Mouse (Mus musculus): Measurements from ENCODE around the gene Auts2. TPM values are rescaled to one million over a fixed set of nuclear protein-coding genes. Genes with fewer than 3 reads are reported as not detected.

The Auts2 gene
- polyA plus RNA-seq, 1 experiment from 2014 or later, result 76.2 TPM

- no peaks in the 10 kb centered on the region for H3K9me3 ChIP-seq
- H3K27me3 ChIP-seq, result no peaks in the 10 kb centered on the region
- H3K9ac ChIP-seq, result no peak overlapping the region
- no peaks in the 10 kb centered on the region for H3K36me3 ChIP-seq
- no peak overlapping the region for H3K27ac ChIP-seq (replicated peaks)
- 24% methylated on average over 14 of the region's 14 CpGs for WGBS
- H3K4me2 ChIP-seq, result no peak overlapping the region
- peak; percentile 48; the same call in 1 of the 2 replicates for ATAC-seq (ENCODE audit: low FRiP score, low read depth)
- no peak overlapping the region for H3K4me3 ChIP-seq
- H3K4me1 ChIP-seq (replicated peaks), result peaks cover 48% of the 10 kb centered on the region
These were observed 1027.3 kb downstream of the Auts2 start for GRCm38 (mm10) chr5:131515707-131516407.

DNA sequence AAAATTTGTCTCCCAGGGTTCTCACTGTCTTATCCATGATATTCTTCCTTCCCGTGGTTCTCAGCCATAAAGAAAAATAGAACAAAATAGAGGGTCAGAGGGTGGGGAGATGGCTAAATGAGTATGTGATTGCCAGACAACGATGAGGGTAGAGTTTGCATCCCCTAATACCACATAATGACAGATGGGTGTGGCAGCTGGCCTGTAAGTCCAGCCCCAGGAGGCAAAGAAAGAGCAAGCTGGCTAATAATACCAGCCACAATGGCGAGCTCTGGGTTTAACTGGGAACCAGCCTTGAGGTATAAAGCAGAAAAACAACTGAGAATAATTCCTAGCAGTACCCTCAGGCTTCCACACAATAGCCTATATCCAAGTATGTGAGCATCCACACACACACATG is 1029.4 kb downstream of the Auts2 start:
- Histone ChIP-seq H3K4me1 (replicated peaks) (peaks cover 40% of the 10 kb centered on the region), H3K4me3 (no peak overlapping the region), H3K27ac (replicated peaks) (no peak overlapping the region), H3K27me3 (no peaks in the 10 kb centered on the region), H3K36me3 (no peaks in the 10 kb centered on the region), H3K4me2 (no peak overlapping the region), H3K9ac (no peak overlapping the region), H3K9me3 (no peaks in the 10 kb centered on the region)
- 40% methylated on average over 3 of the region's 3 CpGs for WGBS
- ATAC-seq (ENCODE audit: low FRiP score, low read depth), result no peak

- Histone ChIP-seq H3K4me1 (replicated peaks) (peaks cover 29% of the 10 kb centered on the region), H3K4me3 (no peak overlapping the region), H3K27me3 (no peaks in the 10 kb centered on the region), H3K9me3 (no peaks in the 10 kb centered on the region), H3K36me3 (no peaks in the 10 kb centered on the region), H3K27ac (replicated peaks) (no peak overlapping the region), H3K4me2 (no peak overlapping the region), H3K9ac (no peak overlapping the region)
- 83% methylated on average over 10 of the region's 10 CpGs for WGBS
- no peak for ATAC-seq (ENCODE audit: low FRiP score, low read depth)
These were observed 1030.5 kb downstream of the Auts2 start for GRCm38 (mm10) chr5:131512617-131513016.

DNA sequence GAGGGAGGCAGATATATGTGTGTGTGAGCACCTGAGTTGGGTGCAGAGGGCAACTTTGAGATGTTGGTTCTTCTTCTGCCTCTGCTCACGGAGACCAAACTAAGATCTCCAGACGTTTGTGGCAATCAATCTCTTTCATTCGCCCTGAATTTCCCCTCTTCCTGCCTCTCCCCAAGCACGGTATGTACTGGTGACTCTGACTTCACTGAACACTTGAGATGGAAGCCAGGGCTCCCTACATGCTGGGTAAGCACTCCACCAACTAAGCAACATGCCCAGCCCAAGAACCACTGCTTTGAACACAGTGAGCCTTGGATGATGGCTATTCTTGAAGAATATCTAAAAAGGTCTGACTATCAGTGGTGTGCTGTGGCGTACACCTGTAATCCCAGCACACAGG is 1032.5 kb downstream of the Auts2 start:
- Histone ChIP-seq H3K9me3 (no peaks in the 10 kb centered on the region), H3K27me3 (no peaks in the 10 kb centered on the region), H3K27ac (replicated peaks) (no peak overlapping the region), H3K36me3 (no peaks in the 10 kb centered on the region), H3K9ac (no peak overlapping the region), H3K4me2 (no peak overlapping the region), H3K4me3 (no peak overlapping the region), H3K4me1 (replicated peaks) (peaks cover 11% of the 10 kb centered on the region)
- ATAC-seq (ENCODE audit: low FRiP score, low read depth), result no peak
- 77% methylated on average over 5 of the region's 5 CpGs for WGBS

GRCm38 (mm10) chr5:131509315-131509714 is 1033.8 kb downstream of the Auts2 start:
- no peak overlapping the region for H3K4me2 ChIP-seq
- H3K36me3 ChIP-seq, result no peaks in the 10 kb centered on the region
- H3K27me3 ChIP-seq, result no peaks in the 10 kb centered on the region
- 0 out of 2 replicates have a peak, but pooled peaks have one; percentile 8 for ATAC-seq (ENCODE audit: low FRiP score, low read depth)
- H3K4me3 ChIP-seq, result no peak overlapping the region
- WGBS, result 89% methylated on average over 4 of the region's 4 CpGs
- H3K9ac ChIP-seq, result no peak overlapping the region
- H3K27ac ChIP-seq (replicated peaks), result no peak overlapping the region
- H3K4me1 ChIP-seq (replicated peaks), result peaks cover 7% of the 10 kb centered on the region; the same call in 1 of the 2 replicates
- no peaks in the 10 kb centered on the region for H3K9me3 ChIP-seq

DNA sequence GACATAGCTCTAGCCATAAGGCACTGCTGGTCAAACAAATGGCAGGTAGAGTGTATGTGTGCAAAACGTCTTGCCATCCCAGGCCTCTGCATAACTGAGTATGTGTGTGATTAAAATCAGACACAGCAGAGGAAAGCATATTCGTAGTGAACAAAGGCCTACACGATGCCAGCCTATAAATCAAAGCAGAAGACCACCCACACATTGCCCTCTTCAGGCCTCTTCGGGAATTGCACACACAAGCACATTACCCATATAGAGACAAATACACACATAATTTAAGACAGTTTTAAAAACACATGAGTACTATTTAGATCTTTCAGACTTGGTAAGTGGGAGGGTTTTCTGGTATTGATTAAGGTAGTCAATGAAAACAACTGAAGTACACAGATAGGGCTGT is 1044.3 kb downstream of the Auts2 start:
- H3K9me3 ChIP-seq, result no peaks in the 10 kb centered on the region
- H3K4me3 ChIP-seq, result no peak overlapping the region
- H3K27me3 ChIP-seq, result no peaks in the 10 kb centered on the region
- no peaks in the 10 kb centered on the region for H3K36me3 ChIP-seq
- 89% methylated on average over 4 of the region's 4 CpGs for WGBS
- peaks cover 2% of the 10 kb centered on the region; the same call in 1 of the 2 replicates for H3K4me1 ChIP-seq (replicated peaks)
- no peak overlapping the region for H3K27ac ChIP-seq (replicated peaks)
- no peak for ATAC-seq (ENCODE audit: low FRiP score, low read depth)
- H3K4me2 ChIP-seq, result no peak overlapping the region
- no peak overlapping the region for H3K9ac ChIP-seq

DNA sequence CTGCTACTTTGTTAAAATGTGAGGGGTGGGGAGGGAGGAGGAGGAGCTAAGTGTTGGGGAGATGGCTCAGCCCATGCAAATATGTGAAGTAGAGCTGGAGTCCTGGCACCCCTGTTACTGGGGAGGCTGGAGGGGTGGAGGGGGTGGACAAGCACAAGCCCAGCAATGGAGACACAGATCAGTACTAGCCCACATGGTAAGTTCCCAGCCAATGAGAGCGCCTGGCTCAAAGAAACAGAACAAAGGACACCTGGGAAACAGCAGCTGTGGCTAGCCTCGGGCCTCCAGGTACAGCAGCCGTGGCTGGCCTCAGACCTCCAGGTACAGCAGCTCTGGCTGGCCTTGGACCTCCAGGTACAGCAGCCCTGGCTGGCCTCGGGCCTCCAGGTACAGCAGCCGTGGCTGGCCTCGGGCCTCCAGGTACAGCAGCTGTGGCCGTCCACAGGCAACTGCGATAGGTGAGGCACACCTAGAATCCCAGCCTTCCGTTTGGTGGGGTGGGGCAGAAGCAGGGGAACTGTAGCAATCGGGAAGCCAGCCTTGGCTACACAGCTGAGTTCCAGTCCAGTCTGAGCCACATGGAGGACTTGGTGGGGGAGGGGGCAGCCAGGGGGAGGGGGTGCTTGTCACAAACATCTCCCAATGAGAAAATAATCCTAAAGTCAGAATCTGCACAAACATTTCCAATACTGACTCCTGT is 1046.5 kb downstream of the Auts2 start:
- Histone ChIP-seq H3K27ac (replicated peaks) (no peak overlapping the region), H3K9ac (no peak overlapping the region), H3K27me3 (no peaks in the 10 kb centered on the region), H3K36me3 (no peaks in the 10 kb centered on the region), H3K4me2 (no peak overlapping the region), H3K4me3 (no peak overlapping the region), H3K9me3 (no peaks in the 10 kb centered on the region), H3K4me1 (replicated peaks) (peaks cover 18% of the 10 kb centered on the region; the same call in 1 of the 2 replicates)
- WGBS, result 93% methylated on average over 10 of the region's 10 CpGs
- peak; percentile 52 for ATAC-seq (ENCODE audit: low FRiP score, low read depth)

GRCm38 (mm10) chr5:131494564-131494963 is 1048.6 kb downstream of the Auts2 start:
- WGBS, result 65% methylated on average over 5 of the region's 5 CpGs
- no peak overlapping the region for H3K4me3 ChIP-seq

DNA sequence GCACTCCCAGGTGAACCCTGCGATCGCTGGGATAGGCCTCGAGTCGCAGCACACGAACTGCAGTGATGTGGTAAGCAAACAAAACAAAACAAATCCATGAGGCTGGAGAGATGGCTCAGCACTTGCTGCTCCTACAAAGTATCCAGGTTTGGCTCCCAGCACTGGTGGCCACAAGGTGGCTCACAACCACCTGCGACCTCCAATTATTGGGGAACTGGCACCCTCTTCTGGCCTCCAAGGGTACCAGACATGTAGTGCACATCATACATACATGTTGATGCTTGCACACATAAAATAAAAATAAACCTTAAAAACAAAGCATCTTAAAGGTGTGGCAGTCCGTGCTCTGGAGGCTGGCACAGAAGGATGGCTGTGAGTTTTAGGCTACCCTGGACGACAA is 1050.6 kb downstream of the Auts2 start:
- Histone ChIP-seq H3K27ac (replicated peaks) (no peak overlapping the region), H3K4me1 (replicated peaks) (peaks cover 31% of the 10 kb centered on the region), H3K9me3 (no peaks in the 10 kb centered on the region), H3K9ac (no peak overlapping the region), H3K4me3 (no peak overlapping the region), H3K4me2 (no peak overlapping the region), H3K36me3 (no peaks in the 10 kb centered on the region), H3K27me3 (no peaks in the 10 kb centered on the region)
- no peak for ATAC-seq (ENCODE audit: low FRiP score, low read depth)
- 84% methylated on average over 8 of the region's 8 CpGs for WGBS

More at GRCm38 (mm10) chr5:131494564-131494963, 1048.6 kb downstream of the Auts2 start:
- no peak overlapping the region for H3K4me2 ChIP-seq
- no peaks in the 10 kb centered on the region for H3K9me3 ChIP-seq
- H3K27ac ChIP-seq (replicated peaks), result no peak overlapping the region
- ATAC-seq (ENCODE audit: low FRiP score, low read depth), result no peak
- H3K36me3 ChIP-seq, result no peaks in the 10 kb centered on the region
- H3K9ac ChIP-seq, result no peak overlapping the region
- H3K4me1 ChIP-seq (replicated peaks), result peaks cover 26% of the 10 kb centered on the region; the same call in 1 of the 2 replicates
- H3K27me3 ChIP-seq, result no peaks in the 10 kb centered on the region

GRCm38 (mm10) chr5:131491843-131492242 is 1051.3 kb downstream of the Auts2 start:
- Histone ChIP-seq H3K9me3 (no peaks in the 10 kb centered on the region), H3K27ac (replicated peaks) (no peak overlapping the region), H3K27me3 (no peaks in the 10 kb centered on the region), H3K9ac (no peak overlapping the region), H3K4me2 (no peak overlapping the region), H3K4me3 (no peak overlapping the region), H3K36me3 (no peaks in the 10 kb centered on the region), H3K4me1 (replicated peaks) (peaks cover 38% of the 10 kb centered on the region)
- no peak for ATAC-seq (ENCODE audit: low FRiP score, low read depth)
- WGBS, result 65% methylated on average over 8 of the region's 8 CpGs

GRCm38 (mm10) chr5:131490811-131491210 is 1052.3 kb downstream of the Auts2 start:
- ATAC-seq (ENCODE audit: low FRiP score, low read depth), result no peak
- H3K4me3 ChIP-seq, result no peak overlapping the region
- H3K9ac ChIP-seq, result no peak overlapping the region
- no peak overlapping the region for H3K27ac ChIP-seq (replicated peaks)
- H3K4me1 ChIP-seq (replicated peaks), result peaks cover 39% of the 10 kb centered on the region
- no peaks in the 10 kb centered on the region for H3K36me3 ChIP-seq
- H3K4me2 ChIP-seq, result no peak overlapping the region
- WGBS, result 90% methylated on average over 2 of the region's 2 CpGs
- H3K9me3 ChIP-seq, result no peaks in the 10 kb centered on the region
- H3K27me3 ChIP-seq, result no peaks in the 10 kb centered on the region

DNA sequence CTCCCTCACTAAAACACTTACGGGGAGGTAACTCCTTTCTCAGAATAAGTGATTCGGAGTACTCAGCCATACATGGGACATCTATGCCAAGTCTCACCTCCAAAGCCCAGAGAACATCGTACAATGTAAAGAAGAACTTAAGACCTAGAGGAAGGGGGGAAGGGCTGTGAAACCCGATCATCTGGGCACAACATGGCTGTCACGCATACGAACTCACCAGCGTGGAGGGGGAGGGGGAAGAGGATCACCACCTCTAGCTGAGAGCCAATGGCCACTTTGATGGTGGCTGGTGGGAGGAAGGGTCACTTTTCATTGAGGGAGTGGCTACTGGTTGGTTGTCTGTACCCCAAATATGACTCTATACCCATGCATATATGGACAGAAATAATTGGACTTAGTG is 1053.3 kb downstream of the Auts2 start:
- H3K36me3 ChIP-seq, result no peaks in the 10 kb centered on the region
- no peaks in the 10 kb centered on the region for H3K27me3 ChIP-seq
- peaks cover 39% of the 10 kb centered on the region for H3K4me1 ChIP-seq (replicated peaks)

More for the DNA sequence above, 1053.3 kb downstream of the Auts2 start:
- no peak for ATAC-seq (ENCODE audit: low FRiP score, low read depth)
- H3K27ac ChIP-seq (replicated peaks), result no peak overlapping the region
- 90% methylated on average over 7 of the region's 7 CpGs for WGBS
- no peak overlapping the region for H3K4me3 ChIP-seq
- H3K4me2 ChIP-seq, result no peak overlapping the region
- H3K9ac ChIP-seq, result no peak overlapping the region
- no peaks in the 10 kb centered on the region for H3K9me3 ChIP-seq
